Mouse (Mus musculus): Measurements from ENCODE around the gene Gsg1. TPM values are rescaled to one million over a fixed set of nuclear protein-coding genes. Genes with fewer than 3 reads are reported as not detected.

Gene Gsg1
- polyA plus RNA-seq, 1 experiment from 2014 or later, result 0.13 TPM

GRCm38 (mm10) chr6:135249846-135250531 lies 4.2 kb downstream of the Gsg1 start:
- H3K4me2 ChIP-seq (ENCODE audit: low read depth, low read length), result no peak overlapping the region
- H3K4me1 ChIP-seq (ENCODE audit: control insufficient read depth, low read depth, low read length), result no peaks in the 10 kb centered on the region; the same call in none of the 2 replicates
- no peak for ATAC-seq (ENCODE audit: low read depth)
- 24% methylated on average over 19 of the region's 19 CpGs for WGBS (ENCODE audit: insufficient replicate concordance)
- H3K36me3 ChIP-seq (ENCODE audit: control insufficient read depth, insufficient read depth), result no peaks in the 10 kb centered on the region
- no peak overlapping the region for H3K27ac ChIP-seq (ENCODE audit: low read length)
- H3K4me3 ChIP-seq (ENCODE audit: low read depth, low read length), result no peak overlapping the region
- peaks cover 23% of the 10 kb centered on the region for H3K27me3 ChIP-seq (ENCODE audit: control insufficient read depth, insufficient read depth, low read depth, low read length)
- H3K9me3 ChIP-seq (replicated peaks; ENCODE audit: control insufficient read depth, low read length), result no peaks in the 10 kb centered on the region
- H3K9ac ChIP-seq (ENCODE audit: low read depth, low read length), result no peak overlapping the region

- Histone ChIP-seq H3K9ac (ENCODE audit: low read depth, low read length) (no peak overlapping the region), H3K4me3 (ENCODE audit: low read depth, low read length) (no peak overlapping the region), H3K36me3 (ENCODE audit: control insufficient read depth, insufficient read depth) (no peaks in the 10 kb centered on the region), H3K4me1 (ENCODE audit: control insufficient read depth, low read depth, low read length) (no peaks in the 10 kb centered on the region; the same call in none of the 2 replicates), H3K27me3 (ENCODE audit: control insufficient read depth, insufficient read depth, low read depth, low read length) (peaks cover 18% of the 10 kb centered on the region), H3K27ac (ENCODE audit: low read length) (no peak overlapping the region), H3K9me3 (replicated peaks; ENCODE audit: control insufficient read depth, low read length) (no peaks in the 10 kb centered on the region), H3K4me2 (ENCODE audit: low read depth, low read length) (no peak overlapping the region)
- no peak for ATAC-seq (ENCODE audit: low read depth)
- WGBS (ENCODE audit: insufficient replicate concordance), result 33% methylated on average over 6 of the region's 6 CpGs
These were observed 6.3 kb downstream of the Gsg1 start for GRCm38 (mm10) chr6:135247861-135248260.

- 62% methylated on average over 8 of the region's 8 CpGs for WGBS (ENCODE audit: insufficient replicate concordance)
- no peak overlapping the region for H3K27ac ChIP-seq (ENCODE audit: low read length)
- no peak overlapping the region for H3K4me2 ChIP-seq (ENCODE audit: low read depth, low read length)
- H3K9ac ChIP-seq (ENCODE audit: low read depth, low read length), result no peak overlapping the region
- no peaks in the 10 kb centered on the region for H3K36me3 ChIP-seq (ENCODE audit: control insufficient read depth, insufficient read depth)
- H3K27me3 ChIP-seq (ENCODE audit: control insufficient read depth, insufficient read depth, low read depth, low read length), result no peaks in the 10 kb centered on the region; the same call in 1 of the 2 replicates
- no peaks in the 10 kb centered on the region for H3K9me3 ChIP-seq (replicated peaks; ENCODE audit: control insufficient read depth, low read length)
- no peaks in the 10 kb centered on the region; the same call in 1 of the 2 replicates for H3K4me1 ChIP-seq (ENCODE audit: control insufficient read depth, low read depth, low read length)
- no peak overlapping the region for H3K4me3 ChIP-seq (ENCODE audit: low read depth, low read length)
- ATAC-seq (ENCODE audit: low read depth), result no peak
These were observed 8.6 kb downstream of the Gsg1 start for GRCm38 (mm10) chr6:135245586-135245985.

- Histone ChIP-seq H3K36me3 (ENCODE audit: control insufficient read depth, insufficient read depth) (no peaks in the 10 kb centered on the region; the same call in none of the 2 replicates), H3K4me2 (ENCODE audit: low read depth, low read length) (no peak overlapping the region), H3K9ac (ENCODE audit: low read depth, low read length) (no peak overlapping the region), H3K9me3 (replicated peaks; ENCODE audit: control insufficient read depth, low read length) (no peaks in the 10 kb centered on the region), H3K4me1 (ENCODE audit: control insufficient read depth, low read depth, low read length) (no peaks in the 10 kb centered on the region; the same call in none of the 2 replicates), H3K27me3 (ENCODE audit: control insufficient read depth, insufficient read depth, low read depth, low read length) (no peaks in the 10 kb centered on the region), H3K27ac (ENCODE audit: low read length) (no peak overlapping the region), H3K4me3 (ENCODE audit: low read depth, low read length) (no peak overlapping the region)
- no peak for ATAC-seq (ENCODE audit: low read depth)
- 75% methylated on average over 8 of the region's 8 CpGs for WGBS (ENCODE audit: insufficient replicate concordance)
These were observed 13.8 kb downstream of the Gsg1 start for GRCm38 (mm10) chr6:135240361-135240760.

- Histone ChIP-seq H3K27me3 (ENCODE audit: control insufficient read depth, insufficient read depth, low read depth, low read length) (no peaks in the 10 kb centered on the region), H3K27ac (ENCODE audit: low read length) (no peak overlapping the region), H3K4me1 (ENCODE audit: control insufficient read depth, low read depth, low read length) (no peaks in the 10 kb centered on the region; the same call in none of the 2 replicates)
These were observed 15.9 kb downstream of the Gsg1 start for GRCm38 (mm10) chr6:135238211-135238610.

GRCm38 (mm10) chr6:135237326-135237725 lies 16.8 kb downstream of the Gsg1 start:
- Histone ChIP-seq H3K36me3 (ENCODE audit: control insufficient read depth, insufficient read depth) (peaks cover 18% of the 10 kb centered on the region), H3K27me3 (ENCODE audit: control insufficient read depth, insufficient read depth, low read depth, low read length) (no peaks in the 10 kb centered on the region), H3K9me3 (replicated peaks; ENCODE audit: control insufficient read depth, low read length) (no peaks in the 10 kb centered on the region), H3K4me2 (ENCODE audit: low read depth, low read length) (no peak overlapping the region), H3K4me1 (ENCODE audit: control insufficient read depth, low read depth, low read length) (no peaks in the 10 kb centered on the region; the same call in none of the 2 replicates), H3K9ac (ENCODE audit: low read depth, low read length) (no peak overlapping the region), H3K27ac (ENCODE audit: low read length) (no peak overlapping the region), H3K4me3 (ENCODE audit: low read depth, low read length) (no peak overlapping the region)
- 0 out of 2 replicates have a peak, but pooled peaks have one; percentile 23 for ATAC-seq (ENCODE audit: low read depth)
- 35% methylated on average over 14 of the region's 14 CpGs for WGBS (ENCODE audit: insufficient replicate concordance)

More at GRCm38 (mm10) chr6:135238211-135238610, 15.9 kb downstream of the Gsg1 start:
- Histone ChIP-seq H3K9me3 (replicated peaks; ENCODE audit: control insufficient read depth, low read length) (no peaks in the 10 kb centered on the region), H3K4me2 (ENCODE audit: low read depth, low read length) (no peak overlapping the region), H3K4me3 (ENCODE audit: low read depth, low read length) (no peak overlapping the region), H3K36me3 (ENCODE audit: control insufficient read depth, insufficient read depth) (peaks cover 12% of the 10 kb centered on the region), H3K9ac (ENCODE audit: low read depth, low read length) (no peak overlapping the region)
- no peak for ATAC-seq (ENCODE audit: low read depth)
- 67% methylated on average over 4 of the region's 4 CpGs for WGBS (ENCODE audit: insufficient replicate concordance)

- H3K36me3 ChIP-seq (ENCODE audit: control insufficient read depth, insufficient read depth), result peaks cover 23% of the 10 kb centered on the region
- no peak overlapping the region for H3K27ac ChIP-seq (ENCODE audit: low read length)
- WGBS (ENCODE audit: insufficient replicate concordance), result 69% methylated on average over 3 of the region's 3 CpGs
- no peaks in the 10 kb centered on the region; the same call in none of the 2 replicates for H3K4me1 ChIP-seq (ENCODE audit: control insufficient read depth, low read depth, low read length)
- no peak for ATAC-seq (ENCODE audit: low read depth)
- no peak overlapping the region for H3K4me3 ChIP-seq (ENCODE audit: low read depth, low read length)
- no peak overlapping the region for H3K9ac ChIP-seq (ENCODE audit: low read depth, low read length)
- no peaks in the 10 kb centered on the region for H3K27me3 ChIP-seq (ENCODE audit: control insufficient read depth, insufficient read depth, low read depth, low read length)
- no peak overlapping the region for H3K4me2 ChIP-seq (ENCODE audit: low read depth, low read length)
- no peaks in the 10 kb centered on the region for H3K9me3 ChIP-seq (replicated peaks; ENCODE audit: control insufficient read depth, low read length)
These were observed 17.6 kb downstream of the Gsg1 start for GRCm38 (mm10) chr6:135236576-135236975.

- Histone ChIP-seq H3K27ac (ENCODE audit: low read length) (no peak overlapping the region), H3K4me2 (ENCODE audit: low read depth, low read length) (no peak overlapping the region), H3K36me3 (ENCODE audit: control insufficient read depth, insufficient read depth) (peaks cover 26% of the 10 kb centered on the region), H3K9me3 (replicated peaks; ENCODE audit: control insufficient read depth, low read length) (no peaks in the 10 kb centered on the region), H3K9ac (ENCODE audit: low read depth, low read length) (no peak overlapping the region), H3K27me3 (ENCODE audit: control insufficient read depth, insufficient read depth, low read depth, low read length) (no peaks in the 10 kb centered on the region), H3K4me1 (ENCODE audit: control insufficient read depth, low read depth, low read length) (no peaks in the 10 kb centered on the region; the same call in 1 of the 2 replicates), H3K4me3 (ENCODE audit: low read depth, low read length) (no peak overlapping the region)
- ATAC-seq (ENCODE audit: low read depth), result no peak
- 72% methylated on average over 3 of the region's 3 CpGs for WGBS (ENCODE audit: insufficient replicate concordance)
These were observed 18.4 kb downstream of the Gsg1 start for GRCm38 (mm10) chr6:135235742-135236141.

GRCm38 (mm10) chr6:135232443-135233182 lies 21.5 kb downstream of the Gsg1 start:
- peaks cover 41% of the 10 kb centered on the region for H3K36me3 ChIP-seq (ENCODE audit: control insufficient read depth, insufficient read depth)
- no peak overlapping the region for H3K9ac ChIP-seq (ENCODE audit: low read depth, low read length)
- H3K27me3 ChIP-seq (ENCODE audit: control insufficient read depth, insufficient read depth, low read depth, low read length), result no peaks in the 10 kb centered on the region
- 79% methylated on average over 12 of the region's 12 CpGs for WGBS (ENCODE audit: insufficient replicate concordance)
- no peaks in the 10 kb centered on the region; the same call in none of the 2 replicates for H3K4me1 ChIP-seq (ENCODE audit: control insufficient read depth, low read depth, low read length)
- no peaks in the 10 kb centered on the region for H3K9me3 ChIP-seq (replicated peaks; ENCODE audit: control insufficient read depth, low read length)
- no peak overlapping the region for H3K4me3 ChIP-seq (ENCODE audit: low read depth, low read length)
- ATAC-seq (ENCODE audit: low read depth), result no peak
- no peak overlapping the region for H3K4me2 ChIP-seq (ENCODE audit: low read depth, low read length)
- H3K27ac ChIP-seq (ENCODE audit: low read length), result no peak overlapping the region

Data from liver, embryonic 16.5 days (tissue).